Mouse (Mus musculus) yolk sac, embryonic 10.5 days (tissue): ENCODE measurements around the gene Anxa9.

Experiments used
- DNase-seq: peaks from one replicate; pipeline ENCODE4 v3.0.0-alpha.2; 2017; ENCODE audit warnings: low spot score

Gene Anxa9

GRCm38 (mm10) chr3:95247660-95248336, 59.2 kb downstream of the Anxa9 start:
- no peak for DNase-seq

DNA sequence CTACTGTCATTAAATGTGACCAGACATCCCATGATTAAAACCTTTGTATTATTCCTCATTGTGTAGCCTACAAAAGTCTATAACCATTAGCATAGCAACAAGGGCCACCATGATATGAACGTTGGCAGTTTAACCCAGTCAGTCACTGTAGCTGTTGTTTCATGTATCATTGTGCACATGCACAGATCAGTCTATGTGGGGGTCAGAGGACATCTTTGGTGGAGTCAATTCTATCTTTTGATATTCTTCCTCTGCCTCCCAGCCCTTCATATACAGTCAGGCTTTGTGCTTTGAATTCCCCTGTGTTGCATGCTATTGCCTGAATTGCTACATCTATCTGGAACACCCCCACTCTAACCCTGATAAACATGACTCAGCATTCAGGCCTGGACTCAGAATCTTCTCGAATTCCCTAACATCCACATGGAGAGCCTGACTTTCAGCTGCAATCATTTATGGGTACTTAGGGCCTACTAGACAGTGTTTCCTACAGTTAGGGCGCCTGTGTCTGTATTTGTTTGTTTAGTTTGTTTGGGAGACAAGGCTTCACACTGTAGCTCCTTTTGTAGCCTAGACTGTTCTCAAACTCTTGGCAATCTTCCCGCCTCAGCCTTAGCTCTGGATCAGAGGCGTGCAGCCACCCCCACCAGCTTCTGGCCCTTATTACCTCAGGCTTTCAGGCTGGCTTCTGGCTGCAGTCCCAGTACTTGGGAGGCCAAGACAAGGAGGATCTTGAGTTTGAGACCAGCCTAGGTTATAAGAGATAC, 60.3 kb downstream of the Anxa9 start:
- DNase-seq, result no peak
